Mouse (Mus musculus) CH12.LX (cell line): Measurements from ENCODE around the gene Enah. TPM values are rescaled to one million over a fixed set of nuclear protein-coding genes. Genes with fewer than 3 reads are reported as not detected.

Source experiments
- DNase-seq: peaks from one replicate; pipeline ENCODE4 v3.0.0-alpha.2; 2013; ENCODE audit errors: extremely low read depth
- H3K27ac ChIP-seq: 2 replicates; pipeline ENCODE4 v1.5.1; 2012; ENCODE audit warnings: low read depth, mild to moderate bottlenecking, control low read depth, moderate library complexity; ENCODE audit not compliant: insufficient read depth
- H3K27me3 ChIP-seq: replicated peaks from 2 replicates; pipeline ENCODE3; 2012; ENCODE audit warnings: inconsistent platforms
- H3K36me3 ChIP-seq, 2 experiments: replicated peaks in 1 of 2; 2 replicates each; pipeline versions ENCODE3 to v1.6.1; 2012; ENCODE audit warnings: inconsistent platforms in 1 of 2, low read length in 1 of 2, mild to moderate bottlenecking in 1 of 2, mixed read lengths in 1 of 2, moderate library complexity in 1 of 2; ENCODE audit not compliant: control insufficient read depth in 1 of 2, insufficient read depth in 1 of 2
- H3K4me1 ChIP-seq, 2 experiments: 2 replicates each; pipeline ENCODE4 v1.6.1; 2012; ENCODE audit warnings: inconsistent platforms in 1 of 2, moderate library complexity in 1 of 2; ENCODE audit not compliant: insufficient read depth in 2 of 2, control insufficient read depth in 1 of 2
- H3K4me2 ChIP-seq: 2 replicates; pipeline ENCODE4 v1.6.1; 2012; ENCODE audit warnings: low read depth, mild to moderate bottlenecking, control low read depth; ENCODE audit not compliant: poor library complexity, insufficient read depth, severe bottlenecking
- H3K4me3 ChIP-seq, 3 experiments: fragments of 150-350 bp in 1 of 3; sonication (generic) in 1 of 3; replicated peaks in 1 of 3; 2 replicates each; pipeline versions ENCODE3 to v1.5.1; 2011 to 2012; ENCODE audit warnings: low read depth in 2 of 3, low read length in 2 of 3, mild to moderate bottlenecking in 2 of 3, moderate library complexity in 2 of 3, control low read depth in 1 of 3, improper control_type of control experiment in 1 of 3, inconsistent platforms in 1 of 3, mixed read lengths in 1 of 3; ENCODE audit not compliant: poor library complexity in 1 of 3
- H3K79me2 ChIP-seq: replicated peaks from 2 replicates; pipeline ENCODE4 v1.6.1; 2012; ENCODE audit warnings: mild to moderate bottlenecking, moderate library complexity; ENCODE audit not compliant: control insufficient read depth, poor library complexity, insufficient read depth, severe bottlenecking; ENCODE audit errors: extremely low read depth
- H3K9ac ChIP-seq: 2 replicates; pipeline ENCODE4 v1.6.1; 2012; ENCODE audit warnings: low read depth, mild to moderate bottlenecking, control low read depth, moderate library complexity; ENCODE audit not compliant: insufficient read depth
- H3K9me3 ChIP-seq: replicated peaks from 2 replicates; pipeline ENCODE3; 2012; ENCODE audit warnings: low read length, inconsistent platforms, mixed read lengths
- BHLHE40 ChIP-seq: IDR thresholded peaks from 2 replicates; pipeline ENCODE4 v1.6.1; 2011; ENCODE audit warnings: mild to moderate bottlenecking, low read depth, low read length, improper control_type of control experiment
- CHD1 ChIP-seq: IDR thresholded peaks from 2 replicates; pipeline ENCODE4 v1.6.1; 2012; ENCODE audit warnings: low read depth, low read length, improper control_type of control experiment, inconsistent platforms
- CHD2 ChIP-seq: IDR thresholded peaks from 2 replicates; pipeline ENCODE4 v1.6.1; 2011; ENCODE audit warnings: low read length, improper control_type of control experiment
- E2F4 ChIP-seq: IDR thresholded peaks from 2 replicates; pipeline ENCODE4 v1.6.1; 2011; ENCODE audit warnings: low read depth, low read length, improper control_type of control experiment; ENCODE audit not compliant: insufficient replicate concordance
- ELF1 ChIP-seq: IDR thresholded peaks from 2 replicates; pipeline ENCODE4 v1.6.1; 2014; ENCODE audit warnings: low read depth, mild to moderate bottlenecking, inconsistent platforms, low read length, improper control_type of control experiment
- EP300 ChIP-seq: IDR thresholded peaks from 2 replicates; pipeline ENCODE4 v1.6.1; 2011; ENCODE audit warnings: low read length, improper control_type of control experiment
- ETS1 ChIP-seq: conservative IDR thresholded peaks from 2 replicates; pipeline ENCODE4 v1.6.1; 2012; ENCODE audit warnings: low read depth, mild to moderate bottlenecking, inconsistent platforms, low read length, improper control_type of control experiment, moderate library complexity
- GABPA ChIP-seq: IDR thresholded peaks from 2 replicates; pipeline ENCODE4 v1.6.1; 2012; ENCODE audit warnings: low read depth, low read length, improper control_type of control experiment, inconsistent platforms; ENCODE audit not compliant: insufficient replicate concordance
- JUN ChIP-seq: IDR thresholded peaks from 2 replicates; pipeline ENCODE4 v1.6.1; 2011; ENCODE audit warnings: low read depth, mild to moderate bottlenecking, low read length, improper control_type of control experiment, moderate library complexity; ENCODE audit not compliant: insufficient read depth
- KAT2A ChIP-seq: IDR thresholded peaks from 2 replicates; pipeline ENCODE4 v1.6.1; 2012; ENCODE audit warnings: low read length, improper control_type of control experiment, inconsistent platforms; ENCODE audit not compliant: insufficient replicate concordance
- MAFK ChIP-seq: IDR thresholded peaks from 2 replicates; pipeline ENCODE4 v1.6.1; 2011; ENCODE audit warnings: low read length, improper control_type of control experiment; ENCODE audit not compliant: insufficient replicate concordance
- MAX ChIP-seq: IDR thresholded peaks from 2 replicates; pipeline ENCODE4 v1.6.1; 2011; ENCODE audit warnings: low read length, improper control_type of control experiment
- MAZ ChIP-seq: IDR thresholded peaks from 2 replicates; pipeline ENCODE4 v1.6.1; 2012; ENCODE audit warnings: low read depth, mild to moderate bottlenecking, inconsistent platforms, low read length, improper control_type of control experiment, moderate library complexity
- MEF2A ChIP-seq: IDR thresholded peaks from 2 replicates; pipeline ENCODE4 v1.6.1; 2014; ENCODE audit warnings: low read depth, mild to moderate bottlenecking, inconsistent platforms, low read length, improper control_type of control experiment, borderline replicate concordance
- MXI1 ChIP-seq: IDR thresholded peaks from 2 replicates; pipeline ENCODE4 v1.6.1; 2011; ENCODE audit warnings: mild to moderate bottlenecking, low read depth, low read length, improper control_type of control experiment
- NELFE ChIP-seq: IDR thresholded peaks from 2 replicates; pipeline ENCODE4 v1.6.1; 2011; ENCODE audit warnings: low read depth, low read length, improper control_type of control experiment
- NRF1 ChIP-seq: IDR thresholded peaks from 2 replicates; pipeline ENCODE4 v1.6.1; 2014; ENCODE audit warnings: low read depth, mild to moderate bottlenecking, inconsistent platforms, low read length, improper control_type of control experiment, moderate library complexity
- PAX5 ChIP-seq: IDR thresholded peaks from 2 replicates; pipeline ENCODE4 v1.6.1; 2012; ENCODE audit warnings: low read length, inconsistent platforms, mixed read lengths
- RCOR1 ChIP-seq: conservative IDR thresholded peaks from 2 replicates; pipeline ENCODE4 v1.6.1; 2012; ENCODE audit warnings: low read depth, mild to moderate bottlenecking, inconsistent platforms, low read length, improper control_type of control experiment
- SIN3A ChIP-seq: IDR thresholded peaks from 2 replicates; pipeline ENCODE4 v1.6.1; 2012; ENCODE audit warnings: low read length, improper control_type of control experiment, inconsistent platforms
- SMC3 ChIP-seq: IDR thresholded peaks from 2 replicates; pipeline ENCODE4 v1.6.1; 2011; ENCODE audit warnings: low read depth, low read length, improper control_type of control experiment
- TCF12 ChIP-seq: IDR thresholded peaks from 2 replicates; pipeline ENCODE4 v1.6.1; 2014; ENCODE audit warnings: low read depth, mild to moderate bottlenecking, inconsistent platforms, low read length, improper control_type of control experiment
- UBTF ChIP-seq: IDR thresholded peaks from 2 replicates; pipeline ENCODE4 v1.6.1; 2012; ENCODE audit warnings: low read depth, mild to moderate bottlenecking, inconsistent platforms, low read length, improper control_type of control experiment, moderate library complexity
- USF2 ChIP-seq: conservative IDR thresholded peaks from 2 replicates; pipeline ENCODE4 v1.6.1; 2011; ENCODE audit warnings: low read depth, low read length, improper control_type of control experiment
- ZC3H11A ChIP-seq: IDR thresholded peaks from 2 replicates; pipeline ENCODE4 v1.6.1; 2012; ENCODE audit warnings: low read depth, mild to moderate bottlenecking, inconsistent platforms, low read length, improper control_type of control experiment
- ZNF384 ChIP-seq: IDR thresholded peaks from 2 replicates; pipeline ENCODE4 v1.6.1; 2012; ENCODE audit warnings: low read depth, low read length, improper control_type of control experiment, inconsistent platforms
- dilution Hi-C: fragments of 300-500 bp; cut with MboI; formaldehyde crosslinking; loops from 2 replicates; pipeline ENCODE4 v1.14.3; 2020; ENCODE audit warnings: low sequenced_read_pairs; ENCODE audit not compliant: extremely low pct_unique_long_range_greater_than_20kb, extremely low pct_ligation_motif_present
- in situ Hi-C: fragments of 300-500 bp; cut with MboI; formaldehyde crosslinking; loops from 3 replicates; pipeline ENCODE4 v1.14.3; 2019; ENCODE audit warnings: low sequenced_read_pairs, low pct_ligation_motif_present, low pct_unique_long_range_greater_than_20kb, mixed read lengths
- polyA plus RNA-seq: library from polyadenylated mRNA; unstranded; fragments of >175 nt; gene quantifications from 2 replicates; pipeline ENCODE4 v1.2.1, GENCODE M21; 2012; ENCODE audit warnings: low read depth; ENCODE audit not compliant: insufficient read length
- total RNA-seq, 2 experiments: library from RNA; depleted of rRNA; stranded (reverse); fragments of 300-350 nt in 1 of 2; fragments of >200 nt in 1 of 2; gene quantifications; 2 replicates each; pipeline ENCODE4 v1.2.3; 2012 to 2014

Enah gene
- total and polyA plus RNA-seq, 3 experiments: 45.3 to 75.3 (median 72.6) TPM

DNA sequence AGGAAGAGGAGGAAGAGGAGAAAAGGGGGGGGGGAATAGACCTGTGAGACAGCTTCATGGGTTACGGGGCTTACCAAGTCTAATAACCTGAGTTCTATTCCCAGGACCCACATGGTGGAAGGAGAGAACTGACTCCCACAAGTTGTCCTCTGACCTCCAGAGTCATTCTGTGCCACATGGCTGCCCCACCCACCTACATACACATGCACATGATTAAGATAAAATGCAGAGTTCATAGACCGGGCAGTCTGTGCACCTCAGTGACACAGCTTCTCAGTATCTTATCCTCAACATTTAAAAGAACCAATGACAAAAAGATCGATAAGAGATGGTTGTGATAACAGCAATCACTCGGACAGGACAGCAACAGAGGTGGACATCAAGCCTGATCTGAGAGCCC lies 41.4 kb upstream of the Enah start:
- peaks cover 7 to 22% of the 10 kb centered on the region in 2 experiments for H3K4me1 ChIP-seq
- no peak overlapping the region for H3K4me3 ChIP-seq
- TF ChIP-seq NRF1 (no peak), NELFE (no peak), KAT2A (no peak), BHLHE40 (no peak), MAZ (no peak), ETS1 (no peak), E2F4 (no peak), EP300 (no peak), ZC3H11A (no peak), USF2 (no peak), SIN3A (no peak), MEF2A (no peak), TCF12 (no peak), GABPA (no peak), MAX (no peak), CHD1 (no peak), RCOR1 (no peak), UBTF (no peak)
- dilution Hi-C loops (no loop called here), in situ Hi-C loops (no loop called here)
- H3K79me2 ChIP-seq: no peaks in the 10 kb centered on the region
- H3K27me3 ChIP-seq: no peaks in the 10 kb centered on the region
- no peak overlapping the region for H3K4me2 ChIP-seq
- H3K27ac ChIP-seq: no peak overlapping the region
- DNase-seq: no peak
- no peak overlapping the region for H3K9ac ChIP-seq
- H3K36me3 ChIP-seq: no peaks in the 10 kb centered on the region
- no peaks in the 10 kb centered on the region for H3K9me3 ChIP-seq

DNA sequence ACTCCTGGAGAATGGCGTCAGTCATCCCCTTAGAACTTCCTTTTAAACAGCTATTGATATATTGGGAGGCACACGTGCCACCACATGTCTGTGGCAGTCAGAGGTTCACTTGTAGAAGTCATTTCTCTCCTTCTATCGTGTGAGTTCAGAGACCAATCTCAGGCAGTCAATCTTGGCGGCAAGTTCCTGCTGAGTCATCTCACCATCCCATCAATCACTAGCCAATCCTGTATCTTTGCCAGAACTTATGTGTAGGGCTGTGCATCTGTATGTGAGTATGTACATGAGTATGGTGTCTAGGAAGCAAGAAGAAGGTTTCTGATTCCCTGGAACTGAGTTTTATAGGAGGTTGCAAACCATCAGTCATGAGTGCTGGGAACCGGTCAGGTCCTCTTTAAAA lies 40.0 kb upstream of the Enah start:
- dilution Hi-C loops (no loop called here), in situ Hi-C loops (no loop called here)
- Histone ChIP-seq H3K27me3 (no peaks in the 10 kb centered on the region), H3K4me3 (no peak overlapping the region), H3K9ac (no peak overlapping the region), H3K27ac (no peak overlapping the region), H3K4me2 (no peak overlapping the region), H3K36me3 (no peaks in the 10 kb centered on the region), H3K9me3 (no peaks in the 10 kb centered on the region), H3K4me1 (peaks cover 4 to 8% of the 10 kb centered on the region in 2 experiments; a peak in 1 of 4 replicates), H3K79me2 (no peaks in the 10 kb centered on the region)
- DNase-seq: no peak
- no peak for TF ChIP-seq RCOR1
- no peak for TF ChIP-seq PAX5
- no peak; the same call in 1 of the 2 replicates for TF ChIP-seq BHLHE40
- TF ChIP-seq GABPA: no peak
- no peak for TF ChIP-seq ELF1
- no peak for TF ChIP-seq E2F4
- no peak for TF ChIP-seq ZC3H11A
- no peak for TF ChIP-seq SMC3
- TF ChIP-seq MAX: no peak
- no peak for TF ChIP-seq NRF1
- no peak; the same call in 1 of the 2 replicates for TF ChIP-seq MAFK
- no peak for TF ChIP-seq CHD1
- TF ChIP-seq SIN3A: no peak
- no peak for TF ChIP-seq EP300
- no peak for TF ChIP-seq MAZ
- no peak for TF ChIP-seq JUN
- no peak for TF ChIP-seq MXI1
- TF ChIP-seq ZNF384: no peak
- TF ChIP-seq CHD2: no peak
